8 mouse cellular contexts compared by ENCODE assay signal in the genomic region with DNA sequence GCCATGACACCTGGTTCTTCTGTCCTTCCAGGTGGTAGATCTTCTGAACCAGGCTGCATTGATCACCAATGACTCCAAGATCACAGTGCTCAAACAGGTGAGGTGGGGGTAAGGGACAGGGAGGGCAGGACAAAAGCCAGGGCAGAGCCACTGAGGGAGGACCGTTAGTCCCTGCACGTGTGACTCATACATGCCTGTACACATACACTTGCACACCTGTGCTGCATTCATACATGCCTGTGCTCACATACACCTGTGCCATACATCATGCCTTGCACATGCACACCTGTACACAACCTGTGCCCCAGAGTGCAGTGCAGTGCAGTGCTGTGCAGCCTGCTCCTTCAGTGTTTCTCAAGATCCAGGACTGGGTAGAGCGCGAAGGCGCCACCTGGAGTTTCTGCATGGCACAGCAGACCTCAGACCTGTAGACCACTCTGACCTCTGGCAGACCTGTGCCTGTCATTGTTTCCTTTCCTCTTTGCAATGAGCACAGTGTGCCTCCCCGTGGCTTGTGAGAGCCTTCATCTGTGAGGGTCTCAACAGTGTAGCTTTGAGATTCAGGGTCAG. TPM values are rescaled to one million over a fixed set of nuclear protein-coding genes. Genes with fewer than 3 reads are reported as not detected.
DNase-seq lines count a peak whose midpoint lies in the region; ATAC-seq and TF ChIP-seq lines count a peak whose summit lies in the region.

No protein-coding gene starts in this region.

- peak; percentile 14 for ATAC-seq in intestine, postnatal 0 days

- no peaks in the 10 kb centered on the region for H3K27me3 ChIP-seq in intestine, postnatal 0 days (replicated peaks; ENCODE audit: control insufficient read depth, insufficient read depth, low read length)

- 0 out of 2 replicates have a peak, but pooled peaks cover 3% of the 10 kb centered on the region for H3K4me1 ChIP-seq in intestine, postnatal 0 days (replicated peaks; ENCODE audit: control insufficient read depth, insufficient read depth, low read length)

- TF ChIP-seq CTCF in intestine, postnatal 0 days (IDR thresholded peaks at IDR 0.05; ENCODE audit: low read depth): peak; percentile 87

- H3K36me3 ChIP-seq in intestine, postnatal 0 days (ENCODE audit: control insufficient read depth, insufficient read depth): peaks cover 49% of the 10 kb centered on the region

- DNase-seq in ovary, postnatal 10 days (ENCODE audit: low spot score): peak; percentile 29
- no peak for DNase-seq in ovary, adult 18-20 months (ENCODE audit: low spot score)
- DNase-seq in T-cell, adult 2 months (ENCODE audit: low spot score): peak; percentile 60
- DNase-seq in forelimb bud, embryonic 11.5 days (ENCODE audit: low read depth, low spot score): peak; percentile 71
- peak; percentile 56 for DNase-seq in lung, postnatal 14 days
- DNase-seq in spleen, postnatal 36 days (ENCODE audit: low spot score in 2 of 2): peak; percentile 30 to 45
- DNase-seq in layer of hippocampus, postnatal 36 days: no peak

- H3K4me2 ChIP-seq in intestine, postnatal 0 days (replicated peaks; ENCODE audit: low read depth): no peak overlapping the region

- H3K9me3 ChIP-seq in intestine, postnatal 0 days (ENCODE audit: control insufficient read depth): no peaks in the 10 kb centered on the region

- no peak overlapping the region for H3K9ac ChIP-seq in intestine, postnatal 0 days (ENCODE audit: low read depth, low read length)

- no peak overlapping the region for H3K4me3 ChIP-seq in intestine, postnatal 0 days (ENCODE audit: low read depth, low read length)

- no peak overlapping the region for H3K27ac ChIP-seq in intestine, postnatal 0 days (ENCODE audit: low read depth, low read length)

- 54% methylated on average over 6 of the region's 6 CpGs for WGBS in intestine, postnatal 0 days

RNA-seq across cellular contexts. Expression of a gene that starts 5.0 kb away (rescaled TPM):
- polyA plus RNA-seq in intestine, postnatal 0 days (2015; fragmentation: Nextera tagmentation; extraction: Ambion mirVana): 8.9 and 9.1 TPM in 2 replicates
- total RNA-seq in layer of hippocampus, postnatal 36 days (2021): 100 to 1,000 TPM; 111 to 113 TPM

RNA-seq across cellular contexts. Expression of a gene that starts 5.8 kb away (rescaled TPM):
- polyA plus RNA-seq in intestine, postnatal 0 days (2015; fragmentation: Nextera tagmentation; extraction: Ambion mirVana): 11.8 and 12.4 TPM in 2 replicates
- total RNA-seq in layer of hippocampus, postnatal 36 days (2021): not detected

RNA-seq across cellular contexts. Expression of a gene that starts 25.3 kb away (rescaled TPM):
- polyA plus RNA-seq in intestine, postnatal 0 days (2015; fragmentation: Nextera tagmentation; extraction: Ambion mirVana): not detected in 2 replicates
- under 1 TPM; 0.15 to 0.33 TPM for total RNA-seq in layer of hippocampus, postnatal 36 days (2021)

RNA-seq across cellular contexts. Expression of a gene that starts 25.3 kb away (rescaled TPM):
- polyA plus RNA-seq in intestine, postnatal 0 days (2015; fragmentation: Nextera tagmentation; extraction: Ambion mirVana): 11.4 and 11.9 TPM in 2 replicates
- 10 to 100 TPM; 52.1 to 53.0 TPM for total RNA-seq in layer of hippocampus, postnatal 36 days (2021)

RNA-seq across cellular contexts. Expression of a gene that starts 38.1 kb away (rescaled TPM):
- polyA plus RNA-seq in intestine, postnatal 0 days (2015; fragmentation: Nextera tagmentation; extraction: Ambion mirVana): 1.1 and 1.2 TPM in 2 replicates
- total RNA-seq in layer of hippocampus, postnatal 36 days (2021): 10 to 100 TPM; 45.0 to 45.9 TPM

Comparison
In these comparisons a context has a peak if more than half of its experiments do, and no peak if none do; other contexts are left out.
1. DNase-seq: peak in ovary, postnatal 10 days (single experiment), T-cell, adult 2 months (single experiment), forelimb bud, embryonic 11.5 days (single experiment), lung, postnatal 14 days (single experiment) and spleen, postnatal 36 days (2 of 2); none in ovary, adult 18-20 months (single experiment) and layer of hippocampus, postnatal 36 days (0 of 2).